Mouse (Mus musculus): ENCODE results near the gene Slit1. TPM values are rescaled to one million over a fixed set of nuclear protein-coding genes. Genes with fewer than 3 reads are reported as not detected.

Slit1 gene
- total RNA-seq, 2 experiments from 2014 or later: 0.07 to 0.12 TPM

DNA sequence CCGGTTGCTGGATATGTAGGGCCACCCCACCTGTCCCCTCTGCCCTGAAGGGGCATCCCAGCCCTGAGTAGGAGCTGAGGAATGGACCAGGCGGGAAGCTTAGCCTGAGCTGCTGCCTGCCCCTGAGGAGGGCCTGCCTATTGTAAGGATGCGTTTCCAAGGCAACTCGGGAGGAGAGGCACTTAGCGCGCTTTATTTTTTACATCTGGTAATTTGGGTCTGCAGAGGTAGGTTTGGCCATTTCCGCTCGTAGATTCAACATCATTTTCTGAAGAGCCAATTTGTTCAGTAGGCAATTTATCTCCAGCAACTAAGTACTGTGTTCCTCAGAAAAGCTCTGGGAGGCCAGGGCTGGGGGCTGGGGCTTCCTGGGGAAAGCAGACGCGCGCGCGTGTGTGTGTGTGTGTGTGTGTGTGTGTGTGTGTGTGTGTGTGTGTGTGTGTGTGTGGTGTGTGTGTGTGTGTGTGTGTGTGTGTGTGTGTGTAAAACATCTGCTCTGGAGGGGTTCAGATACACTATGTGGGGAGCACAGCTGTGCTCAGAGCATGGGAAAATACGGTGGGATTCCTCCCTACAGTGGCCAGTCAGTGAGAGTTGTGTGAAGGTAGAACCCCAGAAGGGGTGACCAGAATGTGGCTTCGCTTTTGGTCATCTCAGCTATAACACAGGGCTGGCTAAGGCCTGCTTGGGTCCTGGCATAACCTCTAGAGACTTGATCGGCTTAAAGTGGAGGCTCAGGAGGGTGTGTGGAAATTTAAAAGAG is 130.0 kb downstream of the Slit1 start:
- intact Hi-C loops (cut with DNase I): loop anchor here (10.0 kb wide), 1 partner anchor 299 kb away; no protein-coding TSS in a partner anchor
- no peak for DNase-seq

DNA sequence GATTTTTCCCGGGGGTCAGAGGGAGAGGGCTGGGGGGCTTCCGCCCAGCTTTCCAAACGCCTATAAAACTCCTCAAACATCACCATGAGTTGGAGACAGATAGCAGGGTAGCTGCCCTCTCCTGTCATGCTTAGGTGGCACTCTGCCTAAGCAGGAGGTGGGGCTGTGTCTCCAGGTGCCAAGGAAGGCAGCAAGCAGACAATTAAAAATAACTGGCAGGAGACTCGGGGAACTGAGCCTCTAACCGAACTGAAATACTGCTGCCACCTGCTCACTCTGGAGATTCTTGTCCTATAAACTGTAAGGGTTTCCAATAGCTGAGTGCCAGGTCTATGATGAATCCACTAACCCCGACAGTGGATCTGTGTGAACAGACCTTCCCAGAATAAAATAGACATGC is 131.8 kb downstream of the Slit1 start:
- no peak for DNase-seq
- intact Hi-C loops (cut with DNase I): loop anchor here (10.0 kb wide), 1 partner anchor 297 kb away; no protein-coding TSS in a partner anchor

DNA sequence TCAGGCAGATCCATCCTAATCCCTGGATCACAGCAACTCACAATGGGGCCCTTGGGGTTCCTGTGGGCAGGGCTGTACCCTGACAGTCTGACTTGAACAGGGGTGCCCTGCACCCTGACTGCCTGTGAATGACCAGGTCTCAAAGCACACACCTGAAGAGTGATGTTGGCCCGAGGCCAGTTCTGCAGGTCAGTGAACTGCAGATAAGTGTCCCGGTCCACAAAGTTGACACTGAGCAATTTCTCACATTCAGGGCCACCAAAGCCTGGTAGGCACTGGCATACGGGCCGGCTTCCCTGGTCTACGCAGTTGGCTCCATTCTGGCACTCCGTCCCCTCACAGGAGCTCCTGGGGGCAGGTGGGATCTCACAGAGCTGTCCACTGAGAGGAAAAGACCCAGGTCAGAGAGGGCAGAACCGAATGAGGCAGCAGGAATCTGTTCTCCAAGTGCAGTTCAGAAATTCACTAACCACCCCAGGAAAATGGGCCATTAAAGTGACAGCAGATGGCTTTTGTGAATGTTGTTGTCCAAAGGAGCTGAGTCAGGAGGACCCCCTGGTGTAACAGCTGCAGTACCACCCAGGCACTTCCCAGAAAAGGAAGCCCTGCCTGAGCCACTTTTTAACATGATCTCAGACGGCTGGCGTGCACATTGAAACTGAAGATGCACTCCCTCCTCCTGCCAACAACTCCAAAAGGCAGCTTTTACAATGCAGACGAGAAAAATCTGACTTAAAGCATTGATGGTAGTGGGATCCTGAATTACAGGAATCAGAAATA is 137.1 kb downstream of the Slit1 start:
- no peak for DNase-seq
- intact Hi-C loops (cut with DNase I): no loop called here

DNA sequence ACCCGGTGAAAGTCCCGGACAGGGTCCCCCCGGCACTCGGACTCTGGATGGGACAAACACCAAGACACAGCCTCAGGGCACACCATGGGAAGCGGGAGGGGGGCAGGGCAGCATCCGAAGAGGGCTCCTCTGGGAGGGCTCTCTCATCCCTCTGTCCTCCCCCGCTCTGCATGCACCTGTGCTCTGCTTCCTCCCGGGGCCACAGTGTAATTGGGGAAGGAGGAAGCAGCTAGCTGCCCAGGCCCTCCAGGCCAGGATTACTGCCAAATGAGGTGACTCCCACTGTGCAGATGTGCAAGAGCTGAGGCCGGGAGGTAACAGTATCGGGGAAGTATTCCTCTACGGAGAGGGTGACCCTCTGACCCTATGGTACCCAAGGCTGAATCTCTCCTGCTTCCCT is 142.8 kb downstream of the Slit1 start:
- no peak for DNase-seq
- intact Hi-C loops (cut with DNase I): no loop called here

DNA sequence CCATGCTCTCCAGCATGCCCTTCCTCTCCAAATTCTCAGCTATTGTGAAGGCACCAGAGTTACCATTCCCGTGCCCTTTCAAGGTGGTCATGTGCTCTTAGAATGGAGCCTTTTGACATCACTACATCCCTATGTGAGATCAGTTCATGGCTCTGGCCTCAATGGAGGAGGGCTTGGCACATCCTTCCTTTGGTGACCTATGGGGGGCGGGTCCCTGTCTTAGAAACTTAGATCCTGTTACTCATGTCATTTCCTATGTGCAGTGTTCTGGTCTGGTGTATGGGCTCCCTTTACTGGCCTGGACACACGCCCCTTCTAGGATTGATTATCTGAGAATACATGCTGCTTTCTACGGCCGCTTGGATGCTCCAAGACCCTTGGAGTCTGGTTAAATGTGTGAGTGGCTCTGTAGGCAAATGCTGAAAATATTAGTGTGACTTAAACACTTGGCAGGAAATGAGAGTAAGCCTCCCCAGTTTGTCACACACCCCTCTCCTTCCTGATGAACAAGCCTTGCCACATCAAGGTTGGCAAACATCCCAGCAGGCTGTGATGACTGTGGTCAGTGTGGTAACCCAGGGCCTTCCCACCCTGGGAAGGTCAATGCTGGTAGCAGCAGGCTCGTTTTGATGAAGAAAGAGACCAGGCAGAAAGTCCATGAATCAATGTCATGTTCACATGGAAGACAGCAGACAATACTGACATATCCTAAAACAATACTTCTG is 146.1 kb downstream of the Slit1 start:
- intact Hi-C loops (cut with DNase I): no loop called here
- DNase-seq: peak; percentile 36 to 56

DNA sequence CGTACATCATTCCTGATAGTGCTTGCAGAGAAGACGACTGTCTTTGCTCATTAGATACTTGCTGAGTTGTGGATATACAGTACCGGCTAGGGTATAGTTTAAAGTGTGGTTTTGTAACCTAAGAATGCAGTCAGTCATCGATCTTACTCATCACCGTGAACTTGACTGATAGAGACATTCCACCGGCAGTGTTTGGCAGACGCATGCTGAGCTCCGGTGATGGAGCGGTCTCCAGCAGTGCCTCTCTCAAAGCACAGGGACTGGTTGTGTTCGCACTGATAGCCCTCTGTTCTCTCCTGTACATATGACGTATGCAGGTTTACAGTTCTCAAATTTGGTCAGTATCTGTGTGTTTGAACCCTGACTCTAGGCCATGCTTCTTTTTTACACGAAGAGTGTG is 151.7 kb downstream of the Slit1 start:
- intact Hi-C loops (cut with DNase I): no loop called here

DNA sequence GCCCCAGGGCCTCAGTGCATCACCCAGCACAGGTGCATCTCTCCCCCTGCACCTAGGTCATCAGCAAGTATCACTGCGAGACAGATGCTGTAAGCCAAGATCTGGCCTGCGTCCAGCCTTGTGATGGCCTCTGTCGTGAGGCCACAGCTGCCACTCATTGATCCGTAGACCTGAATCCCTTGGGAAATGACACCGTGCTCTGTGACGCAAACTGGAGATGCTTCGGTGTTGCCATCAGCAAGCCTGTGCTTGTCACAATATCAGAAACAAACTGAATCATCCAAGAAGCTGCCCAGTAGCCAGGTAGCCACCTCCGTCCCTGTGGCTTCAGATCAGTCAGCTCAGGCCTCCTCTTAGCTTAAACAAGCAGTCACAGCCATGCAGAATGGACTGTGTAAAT is 153.8 kb downstream of the Slit1 start:
- no peak for DNase-seq
- intact Hi-C loops (cut with DNase I): no loop called here

More for the DNA sequence above, 151.7 kb downstream of the Slit1 start:
- DNase-seq: no peak

DNA sequence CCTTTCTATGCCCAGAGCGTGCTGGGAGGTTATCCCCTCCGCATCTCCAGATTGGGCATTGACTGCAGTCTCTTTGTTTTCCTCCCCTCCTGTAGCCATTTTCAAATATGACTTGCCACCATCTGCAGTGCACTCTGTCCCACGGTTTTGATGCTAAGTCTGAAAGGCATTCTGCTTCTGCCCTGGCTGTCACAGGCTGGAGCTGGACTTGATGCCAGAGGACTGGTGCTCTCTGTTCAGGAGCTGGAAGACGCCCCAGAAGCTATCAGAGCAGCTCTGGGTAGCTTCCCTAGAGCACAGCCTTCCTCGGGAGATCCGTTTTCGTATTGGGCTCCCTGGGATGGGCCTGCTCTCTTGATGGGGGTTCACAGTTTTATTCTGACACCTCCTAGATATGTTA is 154.4 kb downstream of the Slit1 start:
- DNase-seq: no peak
- intact Hi-C loops (cut with DNase I): no loop called here

DNA sequence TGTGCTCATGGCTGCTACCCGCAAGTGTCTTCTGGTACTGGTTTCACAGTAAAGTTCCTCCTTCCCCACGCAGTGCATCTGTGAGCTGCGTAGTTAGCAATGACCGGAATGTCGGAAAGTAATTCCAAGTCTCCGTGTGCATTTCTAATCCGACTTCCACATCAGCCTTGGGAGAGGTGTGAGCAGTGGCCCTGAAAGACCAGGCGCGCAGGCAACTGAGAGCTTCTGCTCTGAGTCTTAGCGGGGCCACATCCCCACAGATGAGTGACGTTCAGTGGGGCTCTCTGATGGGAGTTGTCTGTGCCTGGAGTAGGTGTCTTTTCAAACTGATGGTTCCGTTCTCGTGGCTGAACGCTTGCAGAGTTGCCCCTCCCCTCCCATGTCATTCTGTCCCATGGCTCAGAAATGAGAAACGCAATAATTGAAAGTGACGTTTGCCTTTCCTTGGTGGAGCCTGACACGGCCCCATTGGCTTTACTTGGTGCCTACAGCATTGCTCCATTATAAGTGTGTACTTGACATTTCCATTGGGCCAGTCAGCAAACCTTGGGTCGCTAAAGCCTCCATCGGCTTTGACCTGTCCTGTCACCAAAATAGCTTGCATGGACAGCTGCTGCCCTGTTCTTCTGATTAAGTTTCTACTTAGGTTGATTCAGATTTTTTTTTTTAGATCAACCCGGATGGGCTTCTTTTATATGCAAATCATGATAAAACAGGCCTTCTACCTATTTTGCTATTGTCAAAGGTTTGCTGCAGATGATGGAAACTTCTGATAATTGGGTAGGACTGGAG is 155.8 kb downstream of the Slit1 start:
- DNase-seq: no peak
- intact Hi-C loops (cut with DNase I): no loop called here

DNA sequence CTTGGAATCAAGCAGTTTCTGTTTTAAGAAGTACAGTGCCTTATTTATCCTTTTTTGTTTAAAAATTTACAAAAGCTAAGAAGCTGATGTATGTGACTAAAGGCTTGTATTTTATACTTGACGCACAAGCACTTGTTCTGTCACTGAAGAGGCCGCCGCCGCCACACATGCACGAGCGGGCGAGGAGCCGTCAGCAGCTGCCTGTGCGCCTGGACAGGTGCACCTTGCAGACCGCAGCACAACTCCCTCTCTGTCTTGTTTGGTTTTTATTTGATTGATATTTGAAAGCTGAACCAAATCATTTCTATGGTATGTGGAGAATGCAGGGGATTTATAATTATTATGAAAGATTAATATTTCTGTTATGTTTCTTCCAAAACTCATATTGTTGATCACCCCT is 156.7 kb downstream of the Slit1 start:
- intact Hi-C loops (cut with DNase I): no loop called here
- no peak for DNase-seq

DNA sequence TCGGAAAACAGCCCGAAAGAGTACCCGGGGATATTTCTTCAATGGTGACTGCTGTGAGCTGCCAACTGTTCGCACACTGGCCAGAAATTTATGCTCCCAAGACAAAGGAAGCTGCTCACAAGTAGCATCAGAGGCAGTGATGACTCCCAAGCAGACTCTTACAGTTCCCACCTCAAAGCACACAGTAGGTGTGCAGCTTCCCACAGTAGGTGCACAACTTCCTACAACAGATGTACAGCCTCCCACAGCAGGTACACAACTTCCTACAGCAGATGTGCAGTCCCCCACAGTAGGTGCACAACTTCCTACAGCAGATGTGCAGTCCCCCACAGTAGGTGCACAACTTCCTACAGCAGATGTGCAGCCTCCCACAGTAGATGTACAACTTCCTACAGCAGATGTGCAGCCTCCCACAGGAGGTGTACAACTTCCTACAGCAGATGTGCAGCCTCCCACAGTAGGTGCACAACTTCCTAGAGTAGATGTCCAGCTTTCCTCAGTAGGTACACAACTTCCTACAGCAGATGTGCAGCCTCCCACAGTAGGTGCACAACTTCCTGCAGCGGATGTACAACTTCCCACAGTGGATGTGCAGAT is 160.4 kb downstream of the Slit1 start:
- DNase-seq: no peak

DNA sequence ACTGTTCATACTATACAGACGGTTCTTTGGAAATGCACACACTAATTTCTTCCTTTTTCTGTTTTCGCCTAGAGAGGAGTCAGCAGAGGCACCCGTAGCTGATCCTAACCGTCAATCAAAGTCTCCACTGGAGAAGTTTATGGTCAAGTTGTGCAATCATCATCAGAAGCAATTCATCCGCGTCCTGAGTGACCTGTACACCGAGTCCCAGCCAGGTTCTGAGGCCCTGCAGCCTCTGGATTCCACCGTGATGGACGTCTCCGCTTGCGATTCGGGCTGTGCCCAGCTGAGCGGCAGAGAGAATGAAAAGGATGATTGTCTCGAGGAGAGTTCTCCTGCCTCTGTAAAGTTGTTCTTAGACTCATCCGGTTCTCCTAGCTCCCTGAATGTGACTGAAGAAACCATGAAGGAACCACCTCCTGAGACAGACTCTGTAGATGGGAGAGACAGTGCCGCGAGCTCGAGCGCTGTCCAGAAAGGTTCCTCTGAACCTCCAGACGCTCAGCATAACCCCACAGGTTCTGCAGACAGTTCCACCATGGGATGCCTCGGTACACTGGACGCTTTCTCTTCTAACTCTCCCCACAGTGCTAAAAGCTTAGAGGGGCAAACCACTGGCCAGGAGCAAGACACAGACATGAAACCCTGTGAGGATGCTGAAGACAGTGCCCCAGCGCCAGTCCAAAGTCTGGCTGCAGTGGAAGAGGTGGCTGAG is 161.6 kb downstream of the Slit1 start, which contains the start of gene Gm340:
TSS of gene Gm340 (plus strand) at position 665 of the 715 bp plus-strand sequence.
- intact Hi-C loops (cut with DNase I): no loop called here
- no peak for DNase-seq

More for the DNA sequence above, 160.4 kb downstream of the Slit1 start:
- intact Hi-C loops (cut with DNase I): no loop called here

DNA sequence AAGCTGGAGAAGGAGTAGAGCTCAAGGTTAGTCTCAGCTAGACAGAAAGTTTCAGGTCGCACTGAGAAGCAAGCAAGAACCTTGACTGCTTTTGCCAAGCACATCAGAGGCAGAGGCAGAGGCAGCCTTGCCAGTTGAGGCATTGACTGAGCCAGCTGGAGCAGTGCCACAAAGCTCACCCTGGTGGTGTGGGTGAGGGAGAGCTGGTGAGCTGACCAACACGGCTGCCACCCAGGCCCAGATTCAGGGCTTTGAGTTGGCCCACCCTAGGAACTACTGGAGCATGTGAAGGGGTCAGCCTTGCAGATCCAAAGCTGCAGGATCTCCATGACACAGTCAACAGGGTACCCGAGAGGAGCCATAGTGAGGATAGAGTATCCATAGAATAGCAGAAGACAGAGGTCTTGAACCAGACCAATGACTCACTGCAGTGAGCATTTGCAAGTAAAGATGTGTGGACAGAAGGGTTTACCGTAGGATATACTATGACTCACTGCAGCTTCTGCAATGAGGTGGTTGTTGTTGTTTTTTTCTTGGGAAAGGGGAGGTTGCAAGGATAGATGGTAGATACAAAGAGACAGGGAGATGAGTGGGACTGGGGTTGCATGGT is 164.0 kb downstream of the Slit1 start:
- intact Hi-C loops (cut with DNase I): loop anchor here (10.0 kb wide), 1 partner anchor 265 kb away; no protein-coding TSS in a partner anchor
- DNase-seq: peak; percentile 38 to 58

DNA sequence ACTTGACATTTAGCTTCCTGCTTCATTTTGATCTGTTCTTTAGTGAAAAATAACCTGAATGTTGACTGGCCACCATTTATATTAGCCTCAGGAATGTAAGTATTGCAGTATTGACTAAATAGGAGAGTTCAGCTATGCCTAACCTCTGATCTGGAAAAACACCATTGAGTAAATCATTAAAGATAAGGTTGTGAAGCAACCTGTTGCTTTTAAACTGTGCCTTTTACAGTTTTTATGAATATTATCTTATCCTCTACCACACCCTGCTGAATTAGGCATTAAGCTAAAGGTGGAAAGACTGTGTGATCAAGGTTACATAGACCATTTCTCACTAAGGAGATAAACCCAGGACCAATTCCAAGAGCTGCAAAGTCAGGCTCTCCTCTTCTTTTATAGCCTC is 165.9 kb downstream of the Slit1 start:
- intact Hi-C loops (cut with DNase I): loop anchor here (10.0 kb wide), 1 partner anchor 263 kb away; no protein-coding TSS in a partner anchor
- no peak for DNase-seq

DNA sequence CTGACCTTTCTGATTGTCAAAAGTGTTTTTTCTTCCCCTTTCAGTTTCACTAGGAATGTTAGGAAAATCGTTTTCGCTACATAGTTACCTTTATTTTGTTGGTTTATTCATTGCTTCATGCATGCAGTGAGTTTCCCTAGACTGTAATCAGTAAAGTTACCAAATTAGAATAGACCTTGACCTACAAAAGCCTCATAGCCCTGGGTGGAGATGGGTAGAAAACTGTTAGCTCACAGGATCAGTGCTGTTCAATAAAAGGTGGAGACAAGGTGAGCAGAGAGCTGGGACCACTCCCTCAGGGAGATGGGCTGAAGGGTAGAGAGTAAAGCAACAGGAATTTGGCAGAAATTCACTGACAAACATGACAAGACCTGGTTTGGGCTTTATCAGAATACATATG is 169.8 kb downstream of the Slit1 start:
- intact Hi-C loops (cut with DNase I): loop anchor here (10.0 kb wide), 1 partner anchor 259 kb away; no protein-coding TSS in a partner anchor
- no peak for DNase-seq

DNA sequence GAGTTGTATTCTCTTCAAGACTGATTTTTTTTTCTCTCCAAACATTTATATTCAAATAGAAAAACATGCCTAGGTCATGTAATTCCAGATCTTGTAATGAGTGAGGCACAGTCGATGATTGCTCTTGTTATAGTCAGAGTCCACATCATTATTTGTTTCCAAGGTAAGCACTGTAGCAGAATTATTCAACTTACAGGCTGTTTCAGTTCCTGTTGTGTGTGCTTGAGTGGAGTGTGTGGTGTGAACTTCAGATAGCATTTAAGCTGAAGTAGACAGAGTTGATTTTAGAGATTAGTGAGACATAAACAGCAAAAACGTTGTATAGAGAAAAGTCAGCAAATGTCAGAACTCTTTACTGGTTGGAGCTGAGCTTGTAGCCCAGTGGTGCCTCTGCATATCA is 174.7 kb downstream of the Slit1 start:
- intact Hi-C loops (cut with DNase I): no loop called here

DNA sequence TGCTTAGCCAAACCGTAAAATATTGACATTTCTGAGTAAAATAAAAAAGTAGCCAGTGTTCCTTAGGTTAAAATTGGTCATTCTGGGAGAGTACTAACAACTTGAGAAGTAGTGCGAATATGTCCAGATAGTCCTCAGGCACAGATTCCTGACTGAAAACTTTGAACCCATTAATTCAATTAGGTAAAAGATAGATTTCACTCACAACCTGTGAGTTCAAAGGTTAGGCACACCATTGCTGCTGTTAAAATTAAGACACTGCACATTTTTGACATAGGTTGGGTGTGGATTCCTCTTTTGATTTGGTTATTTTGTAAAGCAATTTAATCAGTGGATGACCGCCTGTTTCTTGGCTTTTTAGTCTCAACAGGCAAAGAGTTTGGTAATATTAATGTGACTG is 182.6 kb downstream of the Slit1 start:
- no peak for DNase-seq
- intact Hi-C loops (cut with DNase I): loop anchor here (5.0 kb wide), 1 partner anchor 69 kb away; no protein-coding TSS in a partner anchor

More for the DNA sequence above, 174.7 kb downstream of the Slit1 start:
- no peak for DNase-seq

DNA sequence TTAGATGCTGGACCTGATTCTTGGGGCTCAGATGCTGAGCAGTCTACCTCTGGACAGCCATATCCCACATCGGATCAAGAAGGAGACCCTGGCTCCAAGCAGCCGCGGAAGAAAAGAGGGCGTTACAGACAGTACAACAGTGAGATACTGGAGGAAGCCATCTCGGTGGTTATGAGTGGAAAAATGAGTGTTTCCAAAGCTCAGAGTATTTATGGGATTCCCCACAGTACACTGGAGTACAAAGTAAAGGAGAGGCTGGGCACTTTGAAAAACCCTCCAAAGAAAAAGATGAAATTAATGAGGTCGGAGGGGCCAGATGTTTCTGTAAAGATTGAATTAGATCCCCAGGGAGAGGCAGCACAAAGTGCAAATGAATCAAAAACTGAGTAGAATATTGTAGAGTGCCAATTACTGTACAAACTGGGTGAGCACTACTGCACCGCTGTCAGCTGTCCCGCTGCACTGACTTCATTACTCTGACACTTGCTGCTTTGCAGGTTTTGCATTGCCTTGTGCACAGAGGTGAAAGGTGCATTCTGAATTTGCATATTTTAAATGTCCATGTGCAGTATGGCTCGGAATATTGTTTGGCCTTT is 184.5 kb downstream of the Slit1 start:
- DNase-seq: no peak
- intact Hi-C loops (cut with DNase I): no loop called here
